Mouse (Mus musculus): ENCODE measurements around the gene Pdzd7. TPM values are rescaled to one million over a fixed set of nuclear protein-coding genes. Genes with fewer than 3 reads are reported as not detected.

The Pdzd7 gene
- total RNA-seq (2022), result under 1 TPM; 0.12 to 1.00 (median 0.56) TPM

GRCm38 (mm10) chr19:45045651-45046050 lies at the start of gene Pdzd7:
Pdzd7 (minus strand) TSS chr19:45045717.
- no peak for DNase-seq

GRCm38 (mm10) chr19:45081841-45082550 lies 36.5 kb upstream of the Pdzd7 start:
- no peak for DNase-seq

- DNase-seq, result no peak
These were observed 35.8 kb upstream of the Pdzd7 start for GRCm38 (mm10) chr19:45081279-45081678.

- no peak for DNase-seq
These were observed 35.2 kb upstream of the Pdzd7 start for GRCm38 (mm10) chr19:45080711-45081110.

GRCm38 (mm10) chr19:45079769-45080515 lies 34.4 kb upstream of the Pdzd7 start:
- DNase-seq, result peak; percentile 44

- no peak for DNase-seq
These were observed 33.7 kb upstream of the Pdzd7 start for GRCm38 (mm10) chr19:45078971-45079764.

GRCm38 (mm10) chr19:45077742-45078645 lies 32.5 kb upstream of the Pdzd7 start:
- DNase-seq, result no peak

- peak; percentile 45 for DNase-seq
These were observed 31.3 kb upstream of the Pdzd7 start for GRCm38 (mm10) chr19:45076586-45077510.

GRCm38 (mm10) chr19:45076036-45076575 lies 30.6 kb upstream of the Pdzd7 start:
- DNase-seq, result no peak

GRCm38 (mm10) chr19:45075323-45076035 lies 30.0 kb upstream of the Pdzd7 start:
- DNase-seq, result no peak

- peak; percentile 91 for DNase-seq
These were observed 29.2 kb upstream of the Pdzd7 start, which contains the start of gene Kazald1 for GRCm38 (mm10) chr19:45074580-45075322. Kazald1 (plus strand) TSS chr19:45075241.

GRCm38 (mm10) chr19:45073871-45074542 lies 28.5 kb upstream of the Pdzd7 start:
- peak; percentile 54 for DNase-seq

- DNase-seq, result no peak
These were observed 22.4 kb upstream of the Pdzd7 start for GRCm38 (mm10) chr19:45067758-45068510.

- DNase-seq, result no peak
These were observed 21.7 kb upstream of the Pdzd7 start for GRCm38 (mm10) chr19:45067170-45067569.

- DNase-seq, result no peak
These were observed 19.7 kb upstream of the Pdzd7 start for GRCm38 (mm10) chr19:45065226-45065625.

- DNase-seq, result no peak
These were observed 18.2 kb upstream of the Pdzd7 start for GRCm38 (mm10) chr19:45063565-45064292.

- no peak for DNase-seq
These were observed 13.3 kb upstream of the Pdzd7 start for GRCm38 (mm10) chr19:45058841-45059240.

Data from adrenal gland, adult 8-10 months (tissue).